Mouse (Mus musculus) C2C12 (cell line): Measurements from ENCODE around the gene Ppa1. TPM values are rescaled to one million over a fixed set of nuclear protein-coding genes. Genes with fewer than 3 reads are reported as not detected.

Experiments
- H3K27me3 ChIP-seq: one replicate; pipeline ENCODE4 v1.6.1; 2011; ENCODE audit not compliant: control insufficient read depth, insufficient read depth, insufficient read length
- H3K36me3 ChIP-seq: one replicate; pipeline ENCODE4 v1.6.1; 2011; ENCODE audit not compliant: control insufficient read depth, insufficient read depth
- H3K4me3 ChIP-seq: one replicate; pipeline ENCODE4 v1.5.1; 2011; ENCODE audit warnings: mild to moderate bottlenecking, control low read depth; ENCODE audit not compliant: poor library complexity, insufficient read depth, severe bottlenecking
- H3K79me2 ChIP-seq: one replicate; pipeline ENCODE4 v1.6.1; 2011; ENCODE audit not compliant: control insufficient read depth, insufficient read depth
- H3K79me3 ChIP-seq: one replicate; pipeline ENCODE4 v1.6.1; 2011; ENCODE audit warnings: low read depth, control low read depth
- H3ac ChIP-seq: one replicate; pipeline ENCODE3; 2011; ENCODE audit warnings: low read depth; ENCODE audit not compliant: control insufficient read depth, insufficient read length
- CEBPB ChIP-seq: IDR thresholded peaks from one replicate; pipeline ENCODE4 v1.6.1; 2011; ENCODE audit warnings: low read depth, mild to moderate bottlenecking, control low read depth, moderate library complexity
- CTCF ChIP-seq: IDR thresholded peaks from one replicate; pipeline ENCODE4 v1.5.1; 2011; ENCODE audit not compliant: control insufficient read depth, insufficient read depth, insufficient read length
- FOSL1 ChIP-seq: IDR thresholded peaks from one replicate; pipeline ENCODE4 v1.8.0; 2011; ENCODE audit warnings: mild to moderate bottlenecking, low read length; ENCODE audit not compliant: poor library complexity, insufficient read depth, severe bottlenecking
- MAX ChIP-seq: IDR thresholded peaks from one replicate; pipeline ENCODE4 v1.6.1; 2011; ENCODE audit warnings: mild to moderate bottlenecking, control low read depth
- MYOD1 ChIP-seq: IDR thresholded peaks from one replicate; pipeline ENCODE4 v1.6.1; 2011; ENCODE audit warnings: low read depth; ENCODE audit not compliant: control insufficient read depth, insufficient read length
- MYOG ChIP-seq: IDR thresholded peaks from one replicate; pipeline ENCODE4 v1.6.1; 2011; ENCODE audit not compliant: control insufficient read depth, insufficient read length; ENCODE audit errors: extremely low read depth
- USF1 ChIP-seq: IDR thresholded peaks from one replicate; pipeline ENCODE4 v1.6.1; 2011; ENCODE audit warnings: low read depth, mild to moderate bottlenecking, control low read depth, moderate library complexity
- polyA plus RNA-seq: library from polyadenylated mRNA; unstranded; fragments of >200 nt; fragmentation: generic; extraction: Trizol; gene quantifications from one replicate; pipeline ENCODE4 v1.2.1, GENCODE M21; 2012; ENCODE audit warnings: missing spikeins

Gene Ppa1
- polyA plus RNA-seq, 1 experiment, result 189 TPM

GRCm38 (mm10) chr10:61654691-61655090 is 6.3 kb downstream of the Ppa1 start:
- Histone ChIP-seq H3ac (no peak overlapping the region), H3K79me2 (peaks cover 99% of the 10 kb centered on the region), H3K27me3 (no peaks in the 10 kb centered on the region), H3K36me3 (peaks cover 78% of the 10 kb centered on the region), H3K4me3 (no peak overlapping the region), H3K79me3 (peaks cover 37% of the 10 kb centered on the region)
- TF ChIP-seq MYOD1 (no peak), FOSL1 (no peak), USF1 (no peak), MYOG (no peak), MAX (no peak), CEBPB (no peak)

- peaks cover 99% of the 10 kb centered on the region for H3K79me2 ChIP-seq
- H3ac ChIP-seq, result no peak overlapping the region
- no peaks in the 10 kb centered on the region for H3K27me3 ChIP-seq
- peaks cover 83% of the 10 kb centered on the region for H3K36me3 ChIP-seq
- TF ChIP-seq CEBPB (no peak), MYOG (no peak), CTCF (no peak), FOSL1 (no peak), MYOD1 (no peak), USF1 (no peak), MAX (no peak)
- peaks cover 33% of the 10 kb centered on the region for H3K79me3 ChIP-seq
- H3K4me3 ChIP-seq, result no peak overlapping the region
Measured at GRCm38 (mm10) chr10:61655188-61655587, 6.8 kb downstream of the Ppa1 start.

- peaks cover 21% of the 10 kb centered on the region for H3K79me3 ChIP-seq
- TF ChIP-seq CTCF (no peak), CEBPB (no peak), USF1 (no peak), FOSL1 (no peak), MAX (no peak)
- H3K36me3 ChIP-seq, result peaks cover 83% of the 10 kb centered on the region
- no peak overlapping the region for H3ac ChIP-seq
- H3K27me3 ChIP-seq, result no peaks in the 10 kb centered on the region
- no peak overlapping the region for H3K4me3 ChIP-seq
- peaks cover 78% of the 10 kb centered on the region for H3K79me2 ChIP-seq
Measured at GRCm38 (mm10) chr10:61656928-61657882, 8.9 kb downstream of the Ppa1 start.

- Histone ChIP-seq H3K79me3 (peaks cover 17% of the 10 kb centered on the region), H3K79me2 (peaks cover 71% of the 10 kb centered on the region), H3K27me3 (no peaks in the 10 kb centered on the region), H3K4me3 (no peak overlapping the region), H3K36me3 (peaks cover 83% of the 10 kb centered on the region), H3ac (no peak overlapping the region)
- TF ChIP-seq FOSL1, result no peak
Measured at GRCm38 (mm10) chr10:61657985-61658384, 9.6 kb downstream of the Ppa1 start.

GRCm38 (mm10) chr10:61661887-61662286 is 13.5 kb downstream of the Ppa1 start:
- H3ac ChIP-seq, result peak overlapping the region; percentile 33
- no peaks in the 10 kb centered on the region for H3K27me3 ChIP-seq
- H3K79me3 ChIP-seq, result peaks cover 8% of the 10 kb centered on the region
- H3K79me2 ChIP-seq, result peaks cover 32% of the 10 kb centered on the region
- TF ChIP-seq CEBPB, result no peak
- TF ChIP-seq MYOD1, result no peak
- no peak for TF ChIP-seq CTCF
- no peak for TF ChIP-seq MYOG
- TF ChIP-seq MAX, result no peak
- TF ChIP-seq FOSL1, result peak; percentile 51
- TF ChIP-seq USF1, result no peak
- peaks cover 95% of the 10 kb centered on the region for H3K36me3 ChIP-seq
- H3K4me3 ChIP-seq, result no peak overlapping the region

- Histone ChIP-seq H3ac (no peak overlapping the region), H3K4me3 (no peak overlapping the region), H3K79me3 (peaks cover 5% of the 10 kb centered on the region), H3K27me3 (no peaks in the 10 kb centered on the region), H3K79me2 (peaks cover 26% of the 10 kb centered on the region), H3K36me3 (peaks cover 95% of the 10 kb centered on the region)
- TF ChIP-seq MAX (no peak), CEBPB (no peak), CTCF (no peak), MYOD1 (no peak), MYOG (no peak), FOSL1 (no peak), USF1 (no peak)
Measured at GRCm38 (mm10) chr10:61662391-61662988, 14.1 kb downstream of the Ppa1 start.
